Mouse (Mus musculus): ENCODE results near the gene Ppard. TPM values are rescaled to one million over a fixed set of nuclear protein-coding genes. Genes with fewer than 3 reads are reported as not detected.

Ppard gene
- polyA plus RNA-seq, 1 experiment = 132 TPM

- Histone ChIP-seq H3K9me3 (no peaks in the 10 kb centered on the region), H3K4me1 (peaks cover 48% of the 10 kb centered on the region), H3K4me3 (replicated peaks) (peak overlapping the region; percentile 50), H3K27me3 (replicated peaks) (peaks cover 93% of the 10 kb centered on the region), H3K36me3 (replicated peaks; ENCODE audit: low read length) (no peaks in the 10 kb centered on the region)
- TF ChIP-seq FLI1 (IDR thresholded peaks at IDR 0.05; ENCODE audit: low read length) (no peak), GATA1 (IDR thresholded peaks at IDR 0.05; ENCODE audit: borderline replicate concordance, low read length) (no peak)
Measured at GRCm38 (mm10) chr17:28341091-28341490, 108.6 kb downstream of the Ppard start.

GRCm38 (mm10) chr17:28344050-28344607 is 111.6 kb downstream of the Ppard start:
- Histone ChIP-seq H3K9me3 (no peaks in the 10 kb centered on the region), H3K36me3 (replicated peaks; ENCODE audit: low read length) (no peaks in the 10 kb centered on the region), H3K4me3 (replicated peaks) (no peak overlapping the region), H3K27me3 (replicated peaks) (peaks cover 96% of the 10 kb centered on the region), H3K4me1 (peaks cover 46% of the 10 kb centered on the region)
- no peak for TF ChIP-seq FLI1 (IDR thresholded peaks at IDR 0.05; ENCODE audit: low read length)
- TF ChIP-seq GATA1 (IDR thresholded peaks at IDR 0.05; ENCODE audit: borderline replicate concordance, low read length) = no peak

- H3K9me3 ChIP-seq = no peaks in the 10 kb centered on the region
- H3K4me3 ChIP-seq (replicated peaks) = no peak overlapping the region
- no peaks in the 10 kb centered on the region for H3K36me3 ChIP-seq (replicated peaks; ENCODE audit: low read length)
- no peak for TF ChIP-seq FLI1 (IDR thresholded peaks at IDR 0.05; ENCODE audit: low read length)
- no peak for TF ChIP-seq GATA1 (IDR thresholded peaks at IDR 0.05; ENCODE audit: borderline replicate concordance, low read length)
- H3K27me3 ChIP-seq (replicated peaks) = peaks cover 98% of the 10 kb centered on the region
- peaks cover 43% of the 10 kb centered on the region for H3K4me1 ChIP-seq
Measured at GRCm38 (mm10) chr17:28344670-28345069, 112.2 kb downstream of the Ppard start.

- Histone ChIP-seq H3K36me3 (replicated peaks; ENCODE audit: low read length) (no peaks in the 10 kb centered on the region), H3K9me3 (no peaks in the 10 kb centered on the region), H3K4me3 (replicated peaks) (no peak overlapping the region), H3K4me1 (peaks cover 41% of the 10 kb centered on the region), H3K27me3 (replicated peaks) (peaks cover 98% of the 10 kb centered on the region)
- TF ChIP-seq GATA1 (IDR thresholded peaks at IDR 0.05; ENCODE audit: borderline replicate concordance, low read length) (no peak), FLI1 (IDR thresholded peaks at IDR 0.05; ENCODE audit: low read length) (no peak)
Measured at GRCm38 (mm10) chr17:28345271-28345721, 112.8 kb downstream of the Ppard start.

GRCm38 (mm10) chr17:28345882-28346281 is 113.4 kb downstream of the Ppard start:
- peaks cover 97% of the 10 kb centered on the region for H3K27me3 ChIP-seq (replicated peaks)
- H3K36me3 ChIP-seq (replicated peaks; ENCODE audit: low read length) = no peaks in the 10 kb centered on the region
- no peak overlapping the region for H3K4me3 ChIP-seq (replicated peaks)
- TF ChIP-seq FLI1 (IDR thresholded peaks at IDR 0.05; ENCODE audit: low read length) = no peak
- TF ChIP-seq GATA1 (IDR thresholded peaks at IDR 0.05; ENCODE audit: borderline replicate concordance, low read length) = no peak
- no peaks in the 10 kb centered on the region for H3K9me3 ChIP-seq
- H3K4me1 ChIP-seq = peaks cover 41% of the 10 kb centered on the region

GRCm38 (mm10) chr17:28347327-28347726 is 114.8 kb downstream of the Ppard start:
- Histone ChIP-seq H3K36me3 (replicated peaks; ENCODE audit: low read length) (no peaks in the 10 kb centered on the region), H3K27me3 (replicated peaks) (peaks cover 97% of the 10 kb centered on the region), H3K9me3 (no peaks in the 10 kb centered on the region), H3K4me3 (replicated peaks) (peak overlapping the region; percentile 14), H3K4me1 (peaks cover 43% of the 10 kb centered on the region)
- TF ChIP-seq FLI1 (IDR thresholded peaks at IDR 0.05; ENCODE audit: low read length) = no peak
- no peak for TF ChIP-seq GATA1 (IDR thresholded peaks at IDR 0.05; ENCODE audit: borderline replicate concordance, low read length)

- Histone ChIP-seq H3K9me3 (no peaks in the 10 kb centered on the region), H3K4me3 (replicated peaks) (no peak overlapping the region), H3K36me3 (replicated peaks; ENCODE audit: low read length) (no peaks in the 10 kb centered on the region), H3K27me3 (replicated peaks) (peaks cover 97% of the 10 kb centered on the region), H3K4me1 (peaks cover 43% of the 10 kb centered on the region)
- no peak for TF ChIP-seq FLI1 (IDR thresholded peaks at IDR 0.05; ENCODE audit: low read length)
- TF ChIP-seq GATA1 (IDR thresholded peaks at IDR 0.05; ENCODE audit: borderline replicate concordance, low read length) = no peak
Measured at GRCm38 (mm10) chr17:28348211-28348610, 115.7 kb downstream of the Ppard start.

GRCm38 (mm10) chr17:28349264-28349880 is 116.9 kb downstream of the Ppard start:
- TF ChIP-seq GATA1 (IDR thresholded peaks at IDR 0.05; ENCODE audit: borderline replicate concordance, low read length) (no peak), FLI1 (IDR thresholded peaks at IDR 0.05; ENCODE audit: low read length) (no peak)
- peaks cover 97% of the 10 kb centered on the region for H3K27me3 ChIP-seq (replicated peaks)
- H3K36me3 ChIP-seq (replicated peaks; ENCODE audit: low read length) = no peaks in the 10 kb centered on the region
- H3K4me3 ChIP-seq (replicated peaks) = no peak overlapping the region
- peaks cover 37% of the 10 kb centered on the region for H3K4me1 ChIP-seq
- peaks cover 6% of the 10 kb centered on the region; the same call in 1 of the 2 replicates for H3K9me3 ChIP-seq

GRCm38 (mm10) chr17:28349901-28350465 is 117.5 kb downstream of the Ppard start:
- no peak for TF ChIP-seq GATA1 (IDR thresholded peaks at IDR 0.05; ENCODE audit: borderline replicate concordance, low read length)
- no peak for TF ChIP-seq FLI1 (IDR thresholded peaks at IDR 0.05; ENCODE audit: low read length)
- peak overlapping the region; percentile 91 for H3K4me3 ChIP-seq (replicated peaks)
- H3K27me3 ChIP-seq (replicated peaks) = peaks cover 96% of the 10 kb centered on the region
- peaks cover 6% of the 10 kb centered on the region; the same call in 1 of the 2 replicates for H3K9me3 ChIP-seq
- no peaks in the 10 kb centered on the region for H3K36me3 ChIP-seq (replicated peaks; ENCODE audit: low read length)
- peaks cover 36% of the 10 kb centered on the region for H3K4me1 ChIP-seq

Measured in megakaryocyte, embryonic 14.5 days (primary cell).